Mouse (Mus musculus) gastrocnemius, postnatal 10 days (tissue): ENCODE data around the gene Ceacam2. TPM values are rescaled to one million over a fixed set of nuclear protein-coding genes. Genes with fewer than 3 reads are reported as not detected.
"Not testable (repeated sequence)": the region's sequence is repeated elsewhere in the genome, so short reads cannot be mapped to it uniquely, and the experiment has no call there.

Experiments
- DNase-seq: peaks from one replicate; pipeline ENCODE4 v3.0.0; 2021; ENCODE audit warnings: mixed read lengths
- total RNA-seq, 2 experiments: library from RNA; stranded (reverse); gene quantifications; 2 replicates each; pipeline ENCODE4 v1.2.3; 2021

The Ceacam2 gene
- total RNA-seq, 2 experiments from 2014 or later = 0.35 to 0.75 TPM

GRCm38 (mm10) chr7:25483133-25483735 lies 56.4 kb downstream of the Ceacam2 start:
- no peak for DNase-seq

GRCm38 (mm10) chr7:25480791-25481190 lies 58.9 kb downstream of the Ceacam2 start:
- DNase-seq = not testable (repeated sequence)

- peak; percentile 19 for DNase-seq
Observed at GRCm38 (mm10) chr7:25479440-25479839, 60.2 kb downstream of the Ceacam2 start.

- not testable (repeated sequence) for DNase-seq
Observed at GRCm38 (mm10) chr7:25477752-25478093, 61.9 kb downstream of the Ceacam2 start.

- not testable (repeated sequence) for DNase-seq
Observed at GRCm38 (mm10) chr7:25477091-25477751, 62.4 kb downstream of the Ceacam2 start, which contains the start of gene Ceacam1. Gene Ceacam1, minus strand, starts transcription at chr7:25477603.

GRCm38 (mm10) chr7:25471821-25472220 lies 67.8 kb downstream of the Ceacam2 start:
- DNase-seq = not testable (repeated sequence)

Other genes with a start within 250 kb of the Ceacam2 start
- 10 to 100 TPM in 1 of 2 experiments, 1 to 10 TPM in 1; 7.5 to 12.3 TPM for gene Pafah1b3, start 241.9 kb downstream of the Ceacam2 start, total RNA-seq
- gene Prr19, start 238.4 kb downstream of the Ceacam2 start, total RNA-seq = not detected
- not detected for gene Tmem145, start 233.8 kb downstream of the Ceacam2 start, total RNA-seq
- 10 to 100 TPM; 24.0 to 27.2 TPM for gene Megf8, start 222.7 kb downstream of the Ceacam2 start, total RNA-seq
- not detected for gene Cnfn, start 170.1 kb downstream of the Ceacam2 start, total RNA-seq
- gene Lipe, start 141.1 kb downstream of the Ceacam2 start, total RNA-seq = 10 to 100 TPM; 18.2 to 18.4 TPM
- gene Cxcl17, start 127.0 kb downstream of the Ceacam2 start, total RNA-seq = not detected
- gene Ceacam1, start 62.3 kb downstream of the Ceacam2 start, total RNA-seq = 1 to 10 TPM; 4.9 to 7.8 TPM
- not detected for gene Erich4, start 76.0 kb upstream of the Ceacam2 start, total RNA-seq
- 10 to 100 TPM; 24.8 to 24.9 TPM for gene Dmac2, start 79.6 kb upstream of the Ceacam2 start, total RNA-seq
- 1 to 10 TPM; 1.9 to 2.5 TPM for gene B3gnt8, start 86.8 kb upstream of the Ceacam2 start, total RNA-seq
- 10 to 100 TPM; 51.9 to 60.8 TPM for gene Bckdha, start 119.1 kb upstream of the Ceacam2 start, total RNA-seq
- gene Exosc5, start 119.3 kb upstream of the Ceacam2 start, total RNA-seq = 10 to 100 TPM; 23.6 to 26.0 TPM
- under 1 TPM; 0.45 to 0.47 TPM for gene Tmem91, start 135.3 kb upstream of the Ceacam2 start, total RNA-seq
- 10 to 100 TPM; 10.5 to 10.9 TPM for gene B9d2, start 140.9 kb upstream of the Ceacam2 start, total RNA-seq
- gene Tgfb1, start 147.1 kb upstream of the Ceacam2 start, total RNA-seq = 10 to 100 TPM; 15.2 to 25.6 TPM
- gene Ccdc97, start 179.2 kb upstream of the Ceacam2 start, total RNA-seq = 10 to 100 TPM; 31.9 to 39.6 TPM
- gene Hnrnpul1, start 214.9 kb upstream of the Ceacam2 start, total RNA-seq = 10 to 100 TPM; 91.8 to 98.1 TPM
- gene Axl, start 248.8 kb upstream of the Ceacam2 start, total RNA-seq = 100 to 1,000 TPM in 1 of 2 experiments, 10 to 100 TPM in 1; 89.3 to 110 TPM